Mouse (Mus musculus): Measurements from ENCODE around the gene Ccr4. TPM values are rescaled to one million over a fixed set of nuclear protein-coding genes. Genes with fewer than 3 reads are reported as not detected.
"Not testable (repeated sequence)": the region's sequence is repeated elsewhere in the genome, so short reads cannot be mapped to it uniquely, and the experiment has no call there.

Ccr4 gene
- polyA plus RNA-seq, 1 experiment from 2014 or later, result not detected

DNA sequence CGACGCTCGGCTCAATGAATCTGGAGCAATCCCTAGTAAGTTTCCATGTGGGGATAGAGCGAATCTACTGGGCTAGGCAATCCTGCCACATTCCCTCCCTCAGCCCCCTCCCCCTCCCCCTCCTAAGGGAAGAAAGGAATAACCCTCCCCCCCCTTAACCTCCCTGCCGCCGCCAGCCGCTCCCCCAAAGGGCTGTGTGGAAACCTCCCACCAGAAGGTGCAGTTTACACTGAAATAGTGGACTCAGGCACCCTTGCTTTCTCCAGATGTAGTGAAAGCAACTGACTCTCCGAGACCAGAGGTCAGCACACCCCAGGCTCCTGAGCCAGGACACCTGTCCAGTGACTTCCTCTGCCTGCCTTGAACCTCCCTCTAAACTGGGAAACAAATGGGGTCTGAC is 21.9 kb upstream of the Ccr4 start:
- H3K27ac ChIP-seq (ENCODE audit: low read depth, low read length), result peak overlapping the region; percentile 74
- H3K4me2 ChIP-seq, result peak overlapping the region; percentile 35
- H3K9me3 ChIP-seq (ENCODE audit: control insufficient read depth, low read length), result no peaks in the 10 kb centered on the region
- peaks cover 2% of the 10 kb centered on the region; the same call in 1 of the 2 replicates for H3K36me3 ChIP-seq (ENCODE audit: control insufficient read depth, insufficient read depth, low read length)
- ATAC-seq (ENCODE audit: low FRiP score) (peak; percentile 15; the same call in 1 of the 2 replicates), DNase-seq (ENCODE audit: low spot score, missing footprints) (no peak)
- H3K9ac ChIP-seq (ENCODE audit: low read length), result 0 out of 2 replicates have a peak overlapping the region, but pooled peaks have one; percentile 24
- peaks cover 34% of the 10 kb centered on the region for H3K4me1 ChIP-seq (ENCODE audit: control insufficient read depth, insufficient read depth, low read length)
- under 1% methylated on average over 6 of the region's 8 CpGs for WGBS
- no peaks in the 10 kb centered on the region for H3K27me3 ChIP-seq (ENCODE audit: control insufficient read depth, insufficient read depth, low read length)
- H3K4me3 ChIP-seq (ENCODE audit: low read depth, low read length), result 0 out of 2 replicates have a peak overlapping the region, but pooled peaks have one; percentile 4

DNA sequence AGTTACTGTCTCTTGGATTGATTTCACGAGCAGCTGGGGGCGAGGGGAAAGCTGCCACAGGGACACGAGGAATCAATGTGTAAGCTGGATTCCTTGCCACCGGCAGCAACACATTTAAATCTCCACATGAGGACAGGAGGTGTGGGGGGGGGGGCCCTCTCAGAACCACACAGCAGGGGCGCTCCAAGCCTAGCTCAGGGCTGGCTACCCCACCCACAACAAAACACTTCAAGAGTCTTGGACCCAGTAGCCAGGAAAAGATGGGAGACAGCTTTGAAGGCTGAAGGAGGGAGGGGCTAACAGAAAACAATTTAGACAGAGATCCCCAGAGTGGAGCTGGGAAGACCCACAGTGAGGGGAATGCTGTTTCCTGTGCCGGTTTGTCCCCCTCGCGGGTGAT is 21.2 kb upstream of the Ccr4 start:
- Histone ChIP-seq H3K27ac (ENCODE audit: low read depth, low read length) (0 out of 2 replicates have a peak overlapping the region, but pooled peaks have one; percentile 26), H3K36me3 (ENCODE audit: control insufficient read depth, insufficient read depth, low read length) (peaks cover 2% of the 10 kb centered on the region; the same call in 1 of the 2 replicates), H3K9me3 (ENCODE audit: control insufficient read depth, low read length) (no peaks in the 10 kb centered on the region), H3K9ac (ENCODE audit: low read length) (no peak overlapping the region), H3K4me3 (ENCODE audit: low read depth, low read length) (no peak overlapping the region), H3K4me1 (ENCODE audit: control insufficient read depth, insufficient read depth, low read length) (peaks cover 31% of the 10 kb centered on the region), H3K27me3 (ENCODE audit: control insufficient read depth, insufficient read depth, low read length) (no peaks in the 10 kb centered on the region), H3K4me2 (peak overlapping the region; percentile 35; the same call in 1 of the 2 replicates)
- DNase-seq (ENCODE audit: low spot score, missing footprints), result no peak
- ATAC-seq (ENCODE audit: low FRiP score), result no peak
- 8% methylated on average over 8 of the region's 8 CpGs for WGBS

DNA sequence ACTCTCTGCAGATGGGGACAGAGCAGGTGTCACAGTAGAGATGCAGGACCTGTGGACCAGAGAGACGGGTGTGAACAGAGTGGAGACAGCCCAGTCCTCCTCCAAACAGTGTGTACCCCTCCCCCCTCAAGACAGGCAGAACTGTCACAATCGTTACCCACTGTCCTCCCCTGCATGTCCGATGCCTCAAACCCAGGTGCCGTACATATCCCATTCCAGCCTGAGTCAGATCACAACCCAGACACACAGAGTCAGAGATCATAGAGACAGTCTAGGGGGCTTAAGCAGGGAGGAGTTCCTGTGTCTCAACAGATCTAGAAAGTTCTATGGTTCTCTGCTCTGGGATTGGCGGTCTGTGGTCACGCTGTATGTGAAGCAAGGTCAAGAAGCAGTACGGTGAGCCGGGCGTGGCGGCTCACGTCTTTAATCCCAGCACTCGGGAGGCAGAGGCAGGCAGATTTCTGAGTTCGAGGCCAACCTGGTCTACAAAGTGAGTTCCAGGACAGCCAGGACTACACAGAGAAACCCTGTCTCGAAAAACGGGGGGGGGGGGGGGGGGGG is 20.4 kb upstream of the Ccr4 start:
- no peaks in the 10 kb centered on the region for H3K27me3 ChIP-seq (ENCODE audit: control insufficient read depth, insufficient read depth, low read length)
- no peak overlapping the region for H3K4me2 ChIP-seq
- no peak; the same call in 1 of the 2 replicates for ATAC-seq (ENCODE audit: low FRiP score)
- H3K9me3 ChIP-seq (ENCODE audit: control insufficient read depth, low read length), result no peaks in the 10 kb centered on the region
- H3K4me1 ChIP-seq (ENCODE audit: control insufficient read depth, insufficient read depth, low read length), result peaks cover 28% of the 10 kb centered on the region
- DNase-seq (ENCODE audit: low spot score, missing footprints), result no peak
- no peak overlapping the region for H3K4me3 ChIP-seq (ENCODE audit: low read depth, low read length)
- WGBS, result 93% methylated on average over 12 of the region's 15 CpGs
- peaks cover 2% of the 10 kb centered on the region; the same call in 1 of the 2 replicates for H3K36me3 ChIP-seq (ENCODE audit: control insufficient read depth, insufficient read depth, low read length)
- no peak overlapping the region for H3K9ac ChIP-seq (ENCODE audit: low read length)
- H3K27ac ChIP-seq (ENCODE audit: low read depth, low read length), result no peak overlapping the region

DNA sequence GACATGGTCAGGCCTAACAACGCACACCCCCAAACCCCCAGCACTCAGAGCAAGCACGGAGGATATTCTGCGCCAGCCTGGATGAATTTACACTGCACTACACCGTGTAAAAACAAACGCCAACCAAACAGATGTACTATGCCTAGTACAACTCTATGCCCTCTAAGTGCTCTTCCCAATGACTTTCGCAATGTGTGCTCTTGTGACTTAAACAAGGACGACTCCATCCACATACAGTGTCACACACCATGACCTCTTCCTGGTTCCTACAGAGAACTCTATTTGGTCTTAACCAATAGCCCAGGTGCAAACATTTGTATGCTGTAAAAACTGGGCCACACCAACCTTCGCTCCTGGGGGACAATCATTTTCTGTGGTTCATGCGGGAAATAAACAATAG is 17.8 kb upstream of the Ccr4 start:
- no peak overlapping the region for H3K9ac ChIP-seq (ENCODE audit: low read length)
- no peaks in the 10 kb centered on the region for H3K9me3 ChIP-seq (ENCODE audit: control insufficient read depth, low read length)
- DNase-seq (ENCODE audit: low spot score, missing footprints) (no peak), ATAC-seq (ENCODE audit: low FRiP score) (no peak)
- peaks cover 19% of the 10 kb centered on the region for H3K4me1 ChIP-seq (ENCODE audit: control insufficient read depth, insufficient read depth, low read length)
- no peak overlapping the region for H3K27ac ChIP-seq (ENCODE audit: low read depth, low read length)
- no peak overlapping the region for H3K4me3 ChIP-seq (ENCODE audit: low read depth, low read length)
- WGBS, result 88% methylated on average over 9 of the region's 9 CpGs
- H3K27me3 ChIP-seq (ENCODE audit: control insufficient read depth, insufficient read depth, low read length), result no peaks in the 10 kb centered on the region
- no peak overlapping the region for H3K4me2 ChIP-seq
- peaks cover 2% of the 10 kb centered on the region; the same call in 1 of the 2 replicates for H3K36me3 ChIP-seq (ENCODE audit: control insufficient read depth, insufficient read depth, low read length)

DNA sequence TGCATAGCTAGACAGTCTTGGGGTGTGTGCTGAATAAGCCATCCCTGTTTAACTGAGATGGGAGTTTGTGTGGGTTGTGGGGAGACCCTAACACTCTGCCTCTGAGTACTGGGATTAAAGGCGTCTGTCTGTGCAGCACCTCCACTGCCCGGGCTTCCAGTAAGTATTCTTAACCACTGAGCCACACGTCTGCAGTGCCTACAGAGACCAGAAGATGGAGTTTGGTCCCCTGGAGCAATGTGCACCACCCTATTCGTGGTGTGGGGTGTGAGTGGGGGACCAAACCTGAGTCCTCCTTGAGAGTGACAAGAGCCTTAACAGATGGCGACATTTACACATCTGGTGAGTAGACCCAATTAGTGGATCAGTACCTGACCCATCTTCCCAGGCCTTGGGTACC is 17.3 kb upstream of the Ccr4 start:
- H3K4me2 ChIP-seq, result no peak overlapping the region
- H3K27ac ChIP-seq (ENCODE audit: low read depth, low read length), result no peak overlapping the region
- DNase-seq (ENCODE audit: low spot score, missing footprints) (no peak), ATAC-seq (ENCODE audit: low FRiP score) (no peak)
- H3K4me3 ChIP-seq (ENCODE audit: low read depth, low read length), result no peak overlapping the region
- peaks cover 2% of the 10 kb centered on the region; the same call in 1 of the 2 replicates for H3K36me3 ChIP-seq (ENCODE audit: control insufficient read depth, insufficient read depth, low read length)
- H3K4me1 ChIP-seq (ENCODE audit: control insufficient read depth, insufficient read depth, low read length), result peaks cover 16% of the 10 kb centered on the region
- WGBS, result 56% methylated on average over 5 of the region's 5 CpGs
- no peaks in the 10 kb centered on the region for H3K27me3 ChIP-seq (ENCODE audit: control insufficient read depth, insufficient read depth, low read length)
- H3K9me3 ChIP-seq (ENCODE audit: control insufficient read depth, low read length), result no peaks in the 10 kb centered on the region
- no peak overlapping the region for H3K9ac ChIP-seq (ENCODE audit: low read length)

DNA sequence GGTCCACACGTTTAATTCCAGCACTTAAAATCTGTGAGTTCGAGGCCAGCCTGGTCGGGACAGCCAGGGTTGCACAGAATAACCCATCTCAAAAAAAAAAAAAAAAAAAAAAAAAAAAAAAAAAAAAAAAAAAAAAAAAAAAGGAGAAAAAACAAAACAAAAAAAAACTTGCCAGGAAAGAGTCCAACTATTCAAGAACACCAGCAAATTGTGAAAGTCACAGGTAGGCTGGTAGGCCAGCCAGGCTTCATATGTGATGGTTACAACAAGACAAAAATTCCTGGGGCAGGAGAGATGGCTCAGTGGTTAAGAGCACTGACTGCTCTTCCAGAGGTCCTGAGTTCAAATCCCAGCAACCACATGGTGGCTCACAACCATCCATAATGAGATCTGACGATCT is 15.8 kb upstream of the Ccr4 start:
- ATAC-seq (ENCODE audit: low FRiP score); H3K36me3 ChIP-seq (ENCODE audit: control insufficient read depth, insufficient read depth, low read length); H3K9ac ChIP-seq (ENCODE audit: low read length); DNase-seq (ENCODE audit: low spot score, missing footprints); H3K4me3 ChIP-seq (ENCODE audit: low read depth, low read length); H3K4me1 ChIP-seq (ENCODE audit: control insufficient read depth, insufficient read depth, low read length); H3K9me3 ChIP-seq (ENCODE audit: control insufficient read depth, low read length); H3K27me3 ChIP-seq (ENCODE audit: control insufficient read depth, insufficient read depth, low read length); H3K4me2 ChIP-seq; H3K27ac ChIP-seq (ENCODE audit: low read depth, low read length): not testable (repeated sequence)
- 82% methylated on average over 4 of the region's 4 CpGs for WGBS

DNA sequence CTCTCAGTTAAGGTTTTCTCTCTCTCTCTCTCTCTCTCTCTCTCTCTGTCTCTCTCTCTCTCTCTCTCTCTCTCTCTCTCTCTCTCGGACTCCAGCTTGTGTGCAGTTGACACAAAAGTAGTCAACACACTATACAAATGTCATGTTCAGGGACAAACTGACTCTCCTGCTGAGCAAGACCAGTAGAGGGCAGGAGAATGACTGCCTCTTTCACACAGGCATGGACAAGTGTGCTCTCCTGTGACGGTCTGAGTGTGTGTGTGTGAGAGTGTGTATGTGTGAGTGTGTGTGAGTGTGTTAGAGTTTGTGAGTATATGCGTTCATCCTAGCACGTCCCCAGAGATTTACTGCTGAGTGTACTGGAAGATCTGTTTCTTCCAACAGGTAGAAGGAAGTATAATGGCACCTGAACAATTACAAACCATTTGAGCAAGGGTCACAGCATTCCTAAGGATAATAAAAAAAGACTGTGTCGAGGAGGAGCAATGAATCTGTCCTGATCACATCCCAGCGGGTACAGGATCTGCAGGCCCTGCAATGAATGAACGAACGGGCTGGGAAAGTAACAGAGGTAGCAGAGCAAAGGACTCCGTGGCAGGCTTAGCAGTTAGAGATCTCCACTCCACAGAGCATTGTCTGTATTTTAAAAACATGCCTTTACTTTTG is 14.2 kb upstream of the Ccr4 start:
- H3K9ac ChIP-seq (ENCODE audit: low read length), result no peak overlapping the region
- 75% methylated on average over 9 of the region's 9 CpGs for WGBS
- no peaks in the 10 kb centered on the region for H3K4me1 ChIP-seq (ENCODE audit: control insufficient read depth, insufficient read depth, low read length)
- H3K4me3 ChIP-seq (ENCODE audit: low read depth, low read length), result no peak overlapping the region
- no peak for DNase-seq (ENCODE audit: low spot score, missing footprints)
- H3K27ac ChIP-seq (ENCODE audit: low read depth, low read length), result no peak overlapping the region
- peaks cover 3% of the 10 kb centered on the region for H3K9me3 ChIP-seq (ENCODE audit: control insufficient read depth, low read length)
- ATAC-seq (ENCODE audit: low FRiP score), result no peak
- H3K4me2 ChIP-seq, result no peak overlapping the region
- H3K27me3 ChIP-seq (ENCODE audit: control insufficient read depth, insufficient read depth, low read length), result no peaks in the 10 kb centered on the region
- peaks cover 7% of the 10 kb centered on the region for H3K36me3 ChIP-seq (ENCODE audit: control insufficient read depth, insufficient read depth, low read length)

DNA sequence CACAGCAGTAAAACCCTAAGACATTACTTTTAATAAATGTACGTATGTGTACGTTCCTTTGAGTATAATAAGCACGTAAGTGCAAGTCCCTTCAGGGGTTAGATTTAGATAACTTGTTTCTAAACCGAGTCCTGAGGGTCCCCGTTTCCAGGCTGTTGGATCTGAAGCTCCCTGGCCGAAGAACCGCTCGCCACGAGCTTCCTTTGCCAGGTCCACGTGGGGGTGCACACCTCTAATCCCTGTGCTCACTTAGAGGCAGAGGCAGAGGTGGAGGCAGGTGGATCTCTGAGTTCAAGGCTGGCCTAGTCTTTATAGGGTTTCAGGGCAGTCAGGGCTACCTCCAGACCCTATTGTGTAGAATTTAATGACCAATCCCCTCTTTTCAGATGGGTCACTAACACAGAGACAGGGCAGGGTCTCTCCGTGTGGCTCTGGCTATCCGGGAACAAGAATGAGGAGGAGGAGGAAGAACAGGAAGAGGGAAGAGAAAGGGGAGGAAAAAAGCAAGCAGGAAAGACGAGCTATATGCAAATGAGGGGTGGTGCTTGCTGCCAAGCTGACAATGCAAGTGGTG is 13.3 kb upstream of the Ccr4 start:
- Histone ChIP-seq H3K4me2 (no peak overlapping the region), H3K4me1 (ENCODE audit: control insufficient read depth, insufficient read depth, low read length) (no peaks in the 10 kb centered on the region), H3K27ac (ENCODE audit: low read depth, low read length) (no peak overlapping the region), H3K27me3 (ENCODE audit: control insufficient read depth, insufficient read depth, low read length) (no peaks in the 10 kb centered on the region), H3K9ac (ENCODE audit: low read length) (no peak overlapping the region), H3K4me3 (ENCODE audit: low read depth, low read length) (no peak overlapping the region), H3K9me3 (ENCODE audit: control insufficient read depth, low read length) (peaks cover 12% of the 10 kb centered on the region), H3K36me3 (ENCODE audit: control insufficient read depth, insufficient read depth, low read length) (peaks cover 17% of the 10 kb centered on the region)
- WGBS, result 86% methylated on average over 13 of the region's 13 CpGs
- ATAC-seq (ENCODE audit: low FRiP score) (no peak), DNase-seq (ENCODE audit: low spot score, missing footprints) (no peak)

DNA sequence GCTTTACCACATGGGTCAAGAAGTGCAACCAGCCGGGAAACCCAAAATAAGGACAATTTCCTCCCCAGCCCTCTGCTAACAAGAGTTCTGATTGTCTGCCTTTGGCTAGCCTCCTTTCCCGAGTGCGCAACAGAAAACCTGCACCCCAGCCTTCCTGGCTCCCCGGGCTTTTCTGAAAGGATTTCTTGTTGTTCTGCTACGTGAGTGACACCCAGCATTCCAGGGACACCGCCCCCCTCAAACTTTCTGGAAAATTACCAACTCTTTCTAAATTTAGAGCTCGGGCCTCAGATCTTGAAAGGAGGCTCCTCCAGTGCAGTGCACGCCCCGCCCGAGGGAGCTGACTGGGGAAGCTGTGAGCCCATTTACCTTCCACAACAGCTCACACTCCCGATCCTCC is 10.6 kb upstream of the Ccr4 start, which contains the start of gene C130032M10Rik:
Gene C130032M10Rik, plus strand, starts transcription at position 334 of the 400 bp plus-strand sequence.
- WGBS, result 91% methylated on average over 11 of the region's 11 CpGs
- H3K9ac ChIP-seq (ENCODE audit: low read length), result no peak within 1 kb of the TSS
- no peaks in the 10 kb centered on the region for H3K4me1 ChIP-seq (ENCODE audit: control insufficient read depth, insufficient read depth, low read length)
- no peak for DNase-seq (ENCODE audit: low spot score, missing footprints)
- H3K4me2 ChIP-seq, result no peak within 1 kb of the TSS
- no peak within 1 kb of the TSS for H3K4me3 ChIP-seq (ENCODE audit: low read depth, low read length)
- H3K27ac ChIP-seq (ENCODE audit: low read depth, low read length), result no peak within 1 kb of the TSS
- H3K36me3 ChIP-seq (ENCODE audit: control insufficient read depth, insufficient read depth, low read length), result peaks cover 31% of the 10 kb centered on the region
- ATAC-seq (ENCODE audit: low FRiP score), result no peak
- H3K9me3 ChIP-seq (ENCODE audit: control insufficient read depth, low read length), result peaks cover 26% of the 10 kb centered on the region
- H3K27me3 ChIP-seq (ENCODE audit: control insufficient read depth, insufficient read depth, low read length), result no peaks in the 10 kb centered on the region

Measured in midbrain, embryonic 11.5 days (tissue).